Mouse (Mus musculus) intestine, embryonic 16.5 days (tissue): ENCODE measurements around the gene Cdc14a. TPM values are rescaled to one million over a fixed set of nuclear protein-coding genes. Genes with fewer than 3 reads are reported as not detected.
A peak's percentile ranks its signal among the peaks of the same experiment; 100 is the strongest.

Experiments used
- ATAC-seq: fragments of 200-750 bp; cut with Nextera tagmentation; 2 replicates; pipeline ENCODE4 v1.8.0; 2017; ENCODE audit warnings: moderate TSS enrichment, moderate library complexity
- H3K27ac ChIP-seq: fragments of 300-500 bp; sonication (generic); 2 replicates; pipeline ENCODE4 v1.5.1; 2014; ENCODE audit warnings: mild to moderate bottlenecking, low read length
- H3K27me3 ChIP-seq: fragments of 300-500 bp; sonication (generic); replicated peaks from 2 replicates; pipeline ENCODE4 v1.6.1; 2014; ENCODE audit warnings: low read length, control low read depth, mixed read lengths; ENCODE audit not compliant: control insufficient read depth, insufficient read depth
- H3K36me3 ChIP-seq: fragments of 300-500 bp; sonication (generic); 2 replicates; pipeline ENCODE4 v1.6.1; 2014; ENCODE audit warnings: low read length, control low read depth; ENCODE audit not compliant: control insufficient read depth, insufficient read depth
- H3K4me1 ChIP-seq: fragments of 300-500 bp; sonication (generic); 2 replicates; pipeline ENCODE4 v1.6.1; 2014; ENCODE audit warnings: low read length, control low read depth, mixed read lengths; ENCODE audit not compliant: control insufficient read depth, insufficient read depth
- H3K4me2 ChIP-seq: fragments of 300-500 bp; sonication (generic); 2 replicates; pipeline ENCODE4 v1.6.1; 2014; ENCODE audit warnings: low read depth, low read length, control low read depth
- H3K4me3 ChIP-seq: fragments of 300-500 bp; sonication (generic); 2 replicates; pipeline ENCODE4 v1.5.1; 2014; ENCODE audit warnings: mild to moderate bottlenecking, low read length
- H3K9ac ChIP-seq: fragments of 300-500 bp; sonication (generic); 2 replicates; pipeline ENCODE4 v1.6.1; 2014; ENCODE audit warnings: low read depth, low read length
- H3K9me3 ChIP-seq: fragments of 300-500 bp; sonication (generic); 2 replicates; pipeline ENCODE4 v1.6.1; 2016; ENCODE audit warnings: low read length, control low read depth; ENCODE audit not compliant: control insufficient read depth
- WGBS: fragments of 180-500 bp; shearing (Covaris S2); extraction: QIAGEN DNeasy Blood & Tissue Kit; methylation state at CpG from one replicate; pipeline ENCODE4 v1.1.7; 2014; 5-methylcytosine and 5-hydroxymethylcytosine counted together
- polyA plus RNA-seq: library from polyadenylated mRNA; unstranded; fragments of >200 nt; fragmentation: Nextera tagmentation; extraction: Ambion mirVana; gene quantifications from 2 replicates; pipeline ENCODE4 v1.2.1, GENCODE M21; 2015

Gene Cdc14a
- polyA plus RNA-seq, 1 experiment from 2014 or later: 5.4 TPM

DNA sequence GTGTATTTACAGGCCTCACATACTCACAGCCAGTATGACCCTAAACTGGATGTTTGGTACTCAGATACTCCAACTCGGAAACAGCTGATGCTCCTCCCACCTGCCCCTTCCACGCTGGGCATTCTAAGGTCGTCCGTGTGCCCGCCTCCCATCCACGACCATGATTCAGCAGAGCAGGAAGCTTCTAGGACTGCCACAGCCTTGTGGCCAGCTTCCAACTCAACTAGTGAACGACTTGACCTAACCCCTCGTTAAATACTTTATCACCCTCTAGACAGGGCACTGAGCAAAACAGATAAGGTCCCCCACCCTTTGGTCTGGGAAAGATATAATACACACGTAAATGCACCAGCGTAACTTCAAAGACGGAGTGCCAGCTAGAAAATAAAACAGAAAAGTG, 35.0 kb downstream of the Cdc14a start:
- Histone ChIP-seq H3K9me3 (no peaks in the 10 kb centered on the region), H3K4me3 (no peak overlapping the region), H3K36me3 (no peaks in the 10 kb centered on the region), H3K27me3 (no peaks in the 10 kb centered on the region), H3K9ac (no peak overlapping the region), H3K4me2 (no peak overlapping the region), H3K4me1 (0 out of 2 replicates have a peak, but pooled peaks cover 3% of the 10 kb centered on the region), H3K27ac (peak overlapping the region; percentile 3; the same call in 1 of the 2 replicates)
- peak; percentile 79 for ATAC-seq
- WGBS: 45% methylated on average over 11 of the region's 11 CpGs

DNA sequence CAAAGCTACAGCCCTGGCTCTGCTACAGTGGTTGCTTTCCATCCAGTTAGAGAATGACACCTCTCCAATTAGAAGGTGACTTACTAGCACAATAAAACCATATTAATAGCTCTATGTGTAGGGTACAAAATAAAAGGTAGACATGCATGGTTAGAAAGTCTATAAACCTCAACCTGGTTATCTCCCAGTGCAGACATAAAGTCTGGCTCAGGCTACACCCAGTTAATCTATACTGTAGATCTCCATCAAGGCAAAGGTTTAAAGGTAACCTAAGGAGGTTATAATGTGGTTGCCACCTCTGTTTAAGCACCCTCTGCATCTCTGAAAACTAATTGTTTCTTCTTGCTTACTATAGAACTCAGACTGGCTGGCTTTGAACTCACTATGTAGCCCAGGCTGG, 36.9 kb downstream of the Cdc14a start:
- H3K4me1 ChIP-seq: 0 out of 2 replicates have a peak, but pooled peaks cover 3% of the 10 kb centered on the region
- ATAC-seq: peak; percentile 13; the same call in 1 of the 2 replicates
- H3K27me3 ChIP-seq: no peaks in the 10 kb centered on the region
- H3K27ac ChIP-seq: no peak overlapping the region
- no peaks in the 10 kb centered on the region for H3K9me3 ChIP-seq
- H3K9ac ChIP-seq: no peak overlapping the region
- no peaks in the 10 kb centered on the region for H3K36me3 ChIP-seq
- no peak overlapping the region for H3K4me2 ChIP-seq
- H3K4me3 ChIP-seq: no peak overlapping the region

DNA sequence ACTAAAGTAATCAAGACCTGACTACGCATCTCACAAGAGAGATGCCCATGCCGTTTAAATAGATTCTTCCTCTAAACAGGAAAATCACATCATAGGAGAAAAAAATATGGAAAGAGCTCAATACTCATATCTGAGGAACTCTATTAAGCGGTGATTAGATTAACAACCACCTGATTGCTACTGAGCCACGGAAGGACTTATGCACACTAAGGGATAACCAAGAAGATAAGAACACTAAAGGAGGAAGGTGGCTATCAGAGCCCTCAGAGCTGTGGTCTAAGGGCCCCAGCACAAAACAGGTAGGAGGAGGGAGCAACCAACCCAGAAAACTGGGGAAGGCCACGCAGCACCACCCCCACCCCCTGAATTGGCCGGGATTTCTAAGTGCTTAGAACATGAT, 37.5 kb downstream of the Cdc14a start:
- no peaks in the 10 kb centered on the region for H3K36me3 ChIP-seq
- no peak overlapping the region for H3K4me2 ChIP-seq
- no peaks in the 10 kb centered on the region for H3K9me3 ChIP-seq
- no peaks in the 10 kb centered on the region for H3K4me1 ChIP-seq
- WGBS: 75% methylated on average over 6 of the region's 6 CpGs
- H3K4me3 ChIP-seq: no peak overlapping the region
- no peak overlapping the region for H3K9ac ChIP-seq
- H3K27ac ChIP-seq: no peak overlapping the region
- H3K27me3 ChIP-seq: no peaks in the 10 kb centered on the region
- ATAC-seq: peak; percentile 51

DNA sequence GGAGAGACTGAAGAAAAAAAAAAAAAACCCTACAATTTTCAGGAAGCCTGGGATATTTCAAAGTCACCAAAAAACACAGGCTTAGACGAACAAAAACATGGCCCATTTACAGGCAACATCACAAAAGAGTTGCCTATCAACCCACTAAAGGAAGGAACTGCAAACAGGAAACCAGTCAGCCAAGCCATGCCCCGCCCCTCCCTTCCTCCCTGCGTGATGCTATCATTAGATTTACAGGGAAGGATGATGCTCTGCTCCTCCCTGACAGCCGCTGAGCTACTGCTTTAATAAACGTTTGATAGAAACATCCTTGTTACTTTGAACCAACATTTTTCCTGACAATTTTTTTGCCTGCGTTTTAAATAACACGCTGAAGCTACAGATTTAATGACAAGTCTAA, 39.5 kb downstream of the Cdc14a start:
- no peak for ATAC-seq
- Histone ChIP-seq H3K4me1 (no peaks in the 10 kb centered on the region), H3K4me3 (no peak overlapping the region), H3K27ac (no peak overlapping the region), H3K4me2 (no peak overlapping the region), H3K27me3 (no peaks in the 10 kb centered on the region), H3K9ac (no peak overlapping the region), H3K36me3 (no peaks in the 10 kb centered on the region), H3K9me3 (no peaks in the 10 kb centered on the region)
- WGBS: 78% methylated on average over 7 of the region's 7 CpGs

DNA sequence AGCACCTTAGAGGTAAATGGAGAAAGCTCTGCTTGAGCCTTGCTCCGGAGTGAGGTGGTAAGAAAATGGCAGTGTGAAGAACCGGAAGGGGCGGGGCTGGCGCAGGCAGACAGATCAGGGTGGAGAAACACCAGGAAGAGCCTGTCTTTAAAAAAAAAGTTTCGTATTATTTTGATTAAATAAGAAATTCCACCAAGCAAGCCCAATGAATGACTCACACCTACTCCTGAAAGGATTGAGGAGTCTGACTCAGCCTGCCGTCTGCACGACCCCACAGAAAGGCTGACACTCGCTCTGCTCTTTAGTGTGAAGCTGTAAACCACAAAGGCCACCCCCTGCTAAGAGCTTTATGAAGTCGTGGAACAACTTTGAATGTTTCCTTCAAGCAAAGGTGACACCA, 43.5 kb downstream of the Cdc14a start:
- WGBS: 57% methylated on average over 9 of the region's 9 CpGs

DNA sequence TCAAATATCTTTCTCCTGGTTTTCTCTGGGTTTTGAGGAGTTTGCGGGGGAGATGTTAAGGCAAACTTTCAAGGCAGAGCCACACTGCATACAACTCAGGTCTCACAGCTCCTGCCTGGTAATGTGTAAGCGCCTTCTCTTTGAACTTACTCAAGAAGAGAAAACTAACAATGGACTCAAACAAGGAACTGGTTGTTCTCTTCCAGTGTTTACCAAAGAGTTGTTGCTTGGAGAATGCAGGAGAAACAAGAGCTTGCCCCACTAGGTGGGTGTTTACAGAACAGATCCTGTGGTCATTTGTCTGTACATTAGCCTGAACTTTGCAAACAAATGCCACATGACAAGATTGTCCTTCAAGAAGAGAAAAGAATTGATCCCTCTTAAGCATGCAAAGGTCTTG, 48.4 kb downstream of the Cdc14a start:
- Histone ChIP-seq H3K4me2 (no peak overlapping the region), H3K9ac (no peak overlapping the region), H3K4me1 (peaks cover 4% of the 10 kb centered on the region), H3K4me3 (no peak overlapping the region), H3K36me3 (no peaks in the 10 kb centered on the region), H3K27ac (no peak overlapping the region), H3K9me3 (no peaks in the 10 kb centered on the region), H3K27me3 (no peaks in the 10 kb centered on the region)
- 82% methylated on average over 2 of the region's 2 CpGs for WGBS
- ATAC-seq: no peak

More for the DNA sequence above, 43.5 kb downstream of the Cdc14a start:
- Histone ChIP-seq H3K9ac (no peak overlapping the region), H3K27me3 (no peaks in the 10 kb centered on the region), H3K4me2 (no peak overlapping the region), H3K9me3 (no peaks in the 10 kb centered on the region), H3K4me1 (no peaks in the 10 kb centered on the region), H3K27ac (no peak overlapping the region), H3K36me3 (no peaks in the 10 kb centered on the region), H3K4me3 (no peak overlapping the region)
- ATAC-seq: no peak

DNA sequence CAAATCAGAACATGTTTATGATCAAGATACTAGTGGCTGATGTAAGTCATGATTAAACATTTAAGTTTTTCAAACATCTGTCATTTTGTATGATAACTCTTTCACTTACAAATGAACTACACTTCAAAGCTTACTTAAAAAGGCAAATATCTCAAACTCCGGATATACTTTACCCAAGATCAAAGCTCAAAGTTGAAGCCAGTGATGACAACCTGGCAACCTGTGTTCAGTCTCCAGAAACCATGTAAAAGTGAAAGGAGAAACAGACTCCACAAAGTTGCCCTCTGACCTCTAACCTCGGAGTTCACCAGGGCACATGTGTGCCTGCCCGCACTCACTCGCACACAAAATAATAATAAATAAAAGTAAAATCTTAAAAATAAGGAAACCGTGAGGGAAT, 49.3 kb downstream of the Cdc14a start:
- peaks cover 4% of the 10 kb centered on the region for H3K4me1 ChIP-seq
- no peaks in the 10 kb centered on the region for H3K9me3 ChIP-seq
- no peak overlapping the region for H3K9ac ChIP-seq
- no peak overlapping the region for H3K4me2 ChIP-seq
- no peak overlapping the region for H3K27ac ChIP-seq
- H3K27me3 ChIP-seq: no peaks in the 10 kb centered on the region
- H3K4me3 ChIP-seq: no peak overlapping the region
- H3K36me3 ChIP-seq: no peaks in the 10 kb centered on the region
- WGBS: 68% methylated on average over 5 of the region's 5 CpGs
- ATAC-seq: no peak

DNA sequence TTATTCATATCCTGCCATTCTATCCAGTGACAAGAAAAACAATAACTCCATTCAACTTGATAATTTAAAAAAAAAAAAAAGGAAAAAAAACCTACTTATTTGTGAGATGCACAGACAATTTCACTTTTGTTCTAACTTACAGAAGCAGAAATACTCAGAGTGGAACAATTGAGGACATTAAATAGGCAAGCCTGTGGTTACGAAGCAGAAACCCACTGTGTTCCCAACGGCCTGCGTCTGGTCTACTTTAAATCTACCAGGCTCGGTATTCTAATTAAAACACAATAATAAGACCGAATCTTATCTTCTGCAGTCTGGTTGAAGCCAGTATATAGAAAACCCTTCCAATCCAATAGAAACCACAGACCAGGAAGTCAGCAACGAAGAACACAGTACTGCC, 50.6 kb downstream of the Cdc14a start:
- H3K9ac ChIP-seq: no peak overlapping the region
- no peak overlapping the region for H3K27ac ChIP-seq
- no peak overlapping the region for H3K4me2 ChIP-seq
- H3K36me3 ChIP-seq: no peaks in the 10 kb centered on the region
- H3K4me3 ChIP-seq: no peak overlapping the region
- ATAC-seq: no peak
- H3K4me1 ChIP-seq: peaks cover 4% of the 10 kb centered on the region
- H3K27me3 ChIP-seq: no peaks in the 10 kb centered on the region
- no peaks in the 10 kb centered on the region for H3K9me3 ChIP-seq
- 75% methylated on average over 6 of the region's 6 CpGs for WGBS

DNA sequence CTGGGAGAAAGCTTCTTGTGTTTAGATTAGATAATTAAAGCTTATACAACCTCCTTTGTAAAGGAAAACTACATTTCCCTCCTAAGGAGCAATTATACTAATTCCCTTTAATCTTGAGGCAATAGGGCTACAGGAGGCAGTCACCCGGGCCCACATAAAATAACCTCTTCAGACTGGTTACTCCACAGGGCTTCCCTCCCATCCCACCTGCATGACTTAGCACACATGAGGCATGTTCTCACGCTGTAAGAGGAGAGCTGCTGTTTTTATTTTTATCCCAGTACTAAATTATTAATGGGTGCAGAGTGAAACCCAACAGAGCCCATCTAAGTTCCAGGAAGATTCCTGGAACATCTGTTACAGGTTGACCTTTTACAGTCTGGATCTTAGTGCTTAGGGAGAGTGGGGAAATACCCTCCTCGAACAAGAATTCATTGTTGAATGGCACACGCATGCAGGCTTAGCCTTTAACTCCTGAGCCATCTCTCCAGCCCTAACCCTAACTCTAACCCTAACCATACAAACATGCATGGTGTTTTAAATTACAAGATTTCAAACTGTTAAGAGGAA, 54.9 kb downstream of the Cdc14a start:
- H3K27ac ChIP-seq: no peak overlapping the region

DNA sequence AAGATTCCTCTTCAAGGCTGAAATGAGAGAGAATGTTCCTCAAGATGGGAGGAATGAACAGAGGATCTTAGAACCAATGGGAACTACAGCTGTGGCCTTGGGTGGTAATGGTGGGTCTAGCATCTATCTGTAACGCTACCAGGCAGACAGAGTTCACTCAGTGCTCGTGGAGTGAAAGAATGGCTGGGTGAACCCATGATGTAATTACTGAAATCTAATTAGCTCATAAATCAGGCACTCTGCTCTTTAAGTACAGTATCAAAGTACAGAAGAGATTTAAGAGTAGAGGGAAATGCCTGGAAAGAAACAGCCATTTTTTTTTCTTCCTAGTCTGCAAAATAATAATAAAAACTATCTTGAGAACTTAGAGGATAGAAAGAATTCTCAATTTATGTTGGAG, 57.7 kb downstream of the Cdc14a start:
- Histone ChIP-seq H3K4me3 (no peak overlapping the region), H3K27me3 (no peaks in the 10 kb centered on the region), H3K9ac (no peak overlapping the region), H3K4me2 (no peak overlapping the region), H3K4me1 (no peaks in the 10 kb centered on the region), H3K27ac (no peak overlapping the region), H3K36me3 (no peaks in the 10 kb centered on the region), H3K9me3 (no peaks in the 10 kb centered on the region)
- ATAC-seq: peak; percentile 81
- 68% methylated on average over 2 of the region's 2 CpGs for WGBS

More for the DNA sequence above, 54.9 kb downstream of the Cdc14a start:
- Histone ChIP-seq H3K9ac (no peak overlapping the region), H3K4me3 (no peak overlapping the region), H3K27me3 (no peaks in the 10 kb centered on the region), H3K4me2 (no peak overlapping the region), H3K4me1 (no peaks in the 10 kb centered on the region), H3K9me3 (no peaks in the 10 kb centered on the region), H3K36me3 (no peaks in the 10 kb centered on the region)
- 40% methylated on average over 4 of the region's 4 CpGs for WGBS
- ATAC-seq: no peak
